Mouse (Mus musculus) heart, adult 9 months (tissue): Measurements from ENCODE around the gene Lrrc57.

Experiments used
- DNase-seq, 2 experiments: peaks; one replicate each; pipeline ENCODE4 v3.0.0; 2022; ENCODE audit warnings: low spot score in 2 of 2

Gene Lrrc57

GRCm38 (mm10) chr2:120608830-120609723 is at the start of gene Lrrc57, which contains the start of gene Haus2:
Gene Lrrc57 (minus strand): TSS chr2:120609520.
Gene Haus2 (plus strand): TSS chr2:120609383.
- peak; percentile 89 to 91 for DNase-seq

- no peak for DNase-seq
Observed at GRCm38 (mm10) chr2:120658486-120658885, 49.2 kb upstream of the Lrrc57 start.

GRCm38 (mm10) chr2:120656711-120657110 is 47.4 kb upstream of the Lrrc57 start:
- no peak for DNase-seq

- no peak for DNase-seq
Observed at GRCm38 (mm10) chr2:120655905-120656304, 46.6 kb upstream of the Lrrc57 start.

GRCm38 (mm10) chr2:120654693-120655092 is 45.4 kb upstream of the Lrrc57 start:
- DNase-seq, result no peak

- no peak for DNase-seq
Observed at GRCm38 (mm10) chr2:120652925-120653284, 43.6 kb upstream of the Lrrc57 start.

- no peak for DNase-seq
Observed at GRCm38 (mm10) chr2:120652256-120652924, 43.1 kb upstream of the Lrrc57 start.

GRCm38 (mm10) chr2:120646777-120647176 is 37.5 kb upstream of the Lrrc57 start:
- DNase-seq, result peak; percentile 56 to 62

- DNase-seq, result peak; percentile 82 to 84
Observed at GRCm38 (mm10) chr2:120643836-120644235, 34.5 kb upstream of the Lrrc57 start.

- DNase-seq, result no peak
Observed at GRCm38 (mm10) chr2:120640835-120641234, 31.5 kb upstream of the Lrrc57 start.

GRCm38 (mm10) chr2:120631957-120632356 is 22.6 kb upstream of the Lrrc57 start:
- peak; percentile 71 to 88 for DNase-seq

- no peak for DNase-seq
Observed at GRCm38 (mm10) chr2:120631521-120631920, 22.2 kb upstream of the Lrrc57 start.

GRCm38 (mm10) chr2:120630655-120631054 is 21.3 kb upstream of the Lrrc57 start:
- peak in 1 of 2 experiments; percentile 22 for DNase-seq

GRCm38 (mm10) chr2:120630246-120630645 is 20.9 kb upstream of the Lrrc57 start:
- DNase-seq, result peak; percentile 47

- DNase-seq, result peak; percentile 99
Observed at GRCm38 (mm10) chr2:120628886-120629735, 19.8 kb upstream of the Lrrc57 start, which contains the start of gene Stard9. Gene Stard9 (plus strand): TSS chr2:120629121.

- DNase-seq, result no peak
Observed at GRCm38 (mm10) chr2:120628076-120628865, 19.0 kb upstream of the Lrrc57 start.

GRCm38 (mm10) chr2:120622920-120623319 is 13.6 kb upstream of the Lrrc57 start:
- DNase-seq, result no peak

- DNase-seq, result no peak
Observed at GRCm38 (mm10) chr2:120619538-120619937, 10.2 kb upstream of the Lrrc57 start.

GRCm38 (mm10) chr2:120616279-120617163 is 7.2 kb upstream of the Lrrc57 start:
- DNase-seq, result no peak
